Comparison of ENCODE assay signal across 8 mouse cellular contexts in the genomic region with DNA sequence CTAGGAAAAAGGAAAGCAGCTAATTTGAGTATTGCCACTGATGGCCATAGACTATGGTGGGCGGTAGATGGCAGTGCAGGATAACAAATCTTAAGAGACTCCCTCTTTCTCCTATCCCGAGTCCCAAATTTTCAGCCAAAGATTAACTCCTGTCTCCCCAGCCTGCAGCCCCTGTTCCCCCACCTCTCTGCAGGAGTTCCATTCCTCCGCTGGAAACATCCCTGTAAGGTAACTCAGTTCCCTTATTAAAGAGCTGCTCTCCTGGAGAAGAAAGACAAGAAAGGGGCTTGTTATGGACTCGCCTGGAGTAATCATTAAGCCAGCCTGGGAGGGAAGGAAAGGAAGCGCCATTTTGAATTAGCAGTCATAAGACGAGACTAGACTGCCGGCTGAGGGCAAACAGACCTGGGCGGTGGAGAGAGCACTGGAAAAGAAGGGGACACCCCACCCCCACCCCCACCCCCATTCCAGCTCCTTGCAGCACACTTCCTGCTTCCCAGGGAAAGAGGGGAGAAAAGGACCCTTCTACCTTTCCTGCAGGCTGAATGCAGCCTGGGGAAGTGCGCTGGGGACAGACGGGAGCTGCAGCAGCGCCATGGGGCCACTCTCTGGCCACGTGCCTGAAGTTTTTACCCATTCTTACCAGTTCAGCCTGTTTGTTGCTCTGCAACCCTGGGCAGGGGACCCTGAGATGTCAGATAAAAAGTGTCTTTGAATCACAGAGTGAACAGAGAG. TPM values are rescaled to one million over a fixed set of nuclear protein-coding genes. Genes with fewer than 3 reads are reported as not detected.
DNase-seq lines count a peak whose midpoint lies in the region; ATAC-seq and TF ChIP-seq lines count a peak whose summit lies in the region.

No protein-coding gene starts in this region.

- peak; percentile 87 for TF ChIP-seq CTCF in kidney, postnatal 0 days (IDR thresholded peaks at IDR 0.05; ENCODE audit: low read depth)
- peak; percentile 85 for TF ChIP-seq CTCF in stomach, postnatal 0 days (IDR thresholded peaks at IDR 0.05; ENCODE audit: low read depth)

- peak overlapping the region; percentile 74 for H3K4me2 ChIP-seq in heart, embryonic 13.5 days
- H3K4me2 ChIP-seq in kidney, postnatal 0 days (ENCODE audit: low read length) = peak overlapping the region; percentile 79
- H3K4me2 ChIP-seq in myocyte (ENCODE audit: low read depth) = peak overlapping the region; percentile 70
- peak overlapping the region; percentile 74 for H3K4me2 ChIP-seq in stomach, postnatal 0 days (replicated peaks; ENCODE audit: low read depth)

- H3K79me2 ChIP-seq in myocyte (ENCODE audit: control insufficient read depth, insufficient read depth) = no peaks in the 10 kb centered on the region

- under 1% methylated on average over 12 of the region's 12 CpGs for WGBS in forebrain, embryonic 10.5 days
- under 1% methylated on average over 12 of the region's 12 CpGs for WGBS in heart, embryonic 13.5 days
- 1% methylated on average over 12 of the region's 12 CpGs for WGBS in kidney, postnatal 0 days
- under 1% methylated on average over 12 of the region's 12 CpGs for WGBS in stomach, postnatal 0 days

- H3K27me3 ChIP-seq in forebrain, embryonic 10.5 days (ENCODE audit: poor library complexity, severe bottlenecking) = no peaks in the 10 kb centered on the region
- H3K27me3 ChIP-seq in heart, embryonic 13.5 days (replicated peaks) = no peaks in the 10 kb centered on the region
- H3K27me3 ChIP-seq in kidney, postnatal 0 days (ENCODE audit: insufficient read depth, low read length) = no peaks in the 10 kb centered on the region
- H3K27me3 ChIP-seq in myocyte (ENCODE audit: control insufficient read depth, insufficient read depth, insufficient read length) = no peaks in the 10 kb centered on the region
- no peaks in the 10 kb centered on the region for H3K27me3 ChIP-seq in stomach, postnatal 0 days (ENCODE audit: control insufficient read depth, insufficient read depth, low read length)

- peak; percentile 53; the same call in 1 of the 2 replicates for ATAC-seq in heart, embryonic 13.5 days (ENCODE audit: extremely low read depth, insufficient number of reproducible peaks, low FRiP score, low TSS enrichment)
- ATAC-seq in kidney, postnatal 0 days (replicated peaks; ENCODE audit: low FRiP score, low read depth) = peak; percentile 94
- ATAC-seq in stomach, postnatal 0 days (ENCODE audit: low FRiP score, low TSS enrichment) = peak; percentile 88

- peak overlapping the region; percentile 59 for H3K4me3 ChIP-seq in forebrain, embryonic 10.5 days
- H3K4me3 ChIP-seq in heart, embryonic 13.5 days = peak overlapping the region; percentile 60
- H3K4me3 ChIP-seq in kidney, postnatal 0 days (replicated peaks; ENCODE audit: low read depth, low read length) = peak overlapping the region; percentile 44
- H3K4me3 ChIP-seq in myocyte = peak overlapping the region; percentile 28
- H3K4me3 ChIP-seq in stomach, postnatal 0 days (ENCODE audit: low read depth, low read length) = peak overlapping the region; percentile 49

- peaks cover 24% of the 10 kb centered on the region for H3K36me3 ChIP-seq in forebrain, embryonic 10.5 days (replicated peaks)
- H3K36me3 ChIP-seq in heart, embryonic 13.5 days = peaks cover 32% of the 10 kb centered on the region
- peaks cover 14% of the 10 kb centered on the region; the same call in 1 of the 2 replicates for H3K36me3 ChIP-seq in kidney, postnatal 0 days (ENCODE audit: insufficient read depth, low read length)
- no peaks in the 10 kb centered on the region for H3K36me3 ChIP-seq in myocyte (ENCODE audit: control insufficient read depth, insufficient read depth)
- 0 out of 2 replicates have a peak, but pooled peaks cover 2% of the 10 kb centered on the region for H3K36me3 ChIP-seq in stomach, postnatal 0 days (ENCODE audit: control insufficient read depth, insufficient read depth, low read length)

- peak overlapping the region; percentile 56 for H3ac ChIP-seq in myocyte (ENCODE audit: control insufficient read depth, insufficient read length)

- TF ChIP-seq POLR2A in myocyte (IDR thresholded peaks at IDR 0.05; ENCODE audit: insufficient read length, low read depth) = peak; percentile 39

- H3K9me3 ChIP-seq in forebrain, embryonic 10.5 days = no peaks in the 10 kb centered on the region
- H3K9me3 ChIP-seq in heart, embryonic 13.5 days = no peaks in the 10 kb centered on the region
- H3K9me3 ChIP-seq in kidney, postnatal 0 days (replicated peaks; ENCODE audit: low read length) = no peaks in the 10 kb centered on the region
- H3K9me3 ChIP-seq in stomach, postnatal 0 days (ENCODE audit: control insufficient read depth, low read length) = no peaks in the 10 kb centered on the region

- peak; percentile 16 for DNase-seq in CD4-positive helper T cell, adult 2 months (ENCODE audit: low read depth, low spot score)
- peak; percentile 88 for DNase-seq in brain, embryonic 18.5 days (ENCODE audit: low read depth, low spot score)
- peak; percentile 82 for DNase-seq in forebrain, embryonic 10.5 days (ENCODE audit: extremely low spot score, low spot score)
- peak; percentile 98 for DNase-seq in kidney, postnatal 0 days (ENCODE audit: low spot score)
- DNase-seq in liver = peak; percentile 49
- peak; percentile 72 for DNase-seq in stomach, postnatal 0 days (ENCODE audit: low spot score)

- peaks cover 14% of the 10 kb centered on the region for H3K4me1 ChIP-seq in forebrain, embryonic 10.5 days
- H3K4me1 ChIP-seq in heart, embryonic 13.5 days = peaks cover 32% of the 10 kb centered on the region
- no peaks in the 10 kb centered on the region for H3K4me1 ChIP-seq in kidney, postnatal 0 days (replicated peaks; ENCODE audit: insufficient read depth, low read length)
- H3K4me1 ChIP-seq in stomach, postnatal 0 days (replicated peaks; ENCODE audit: control insufficient read depth, insufficient read depth) = no peaks in the 10 kb centered on the region

- peak overlapping the region; percentile 97 for H3K27ac ChIP-seq in forebrain, embryonic 10.5 days
- H3K27ac ChIP-seq in heart, embryonic 13.5 days (replicated peaks) = peak overlapping the region; percentile 78
- H3K27ac ChIP-seq in kidney, postnatal 0 days = peak overlapping the region; percentile 93
- peak overlapping the region; percentile 76 for H3K27ac ChIP-seq in stomach, postnatal 0 days (replicated peaks)

- H3K9ac ChIP-seq in heart, embryonic 13.5 days = peak overlapping the region; percentile 85
- H3K9ac ChIP-seq in kidney, postnatal 0 days (ENCODE audit: low read depth, low read length) = peak overlapping the region; percentile 74
- H3K9ac ChIP-seq in stomach, postnatal 0 days (ENCODE audit: low read length) = peak overlapping the region; percentile 76

- no peak for TF ChIP-seq EP300 in stomach, postnatal 0 days (optimal IDR thresholded peaks at IDR 0.05)

TF ChIP-seq in myocyte, 11 proteins besides CTCF, POLR2A, EP300 and RAD21:
- TF ChIP-seq USF1 (IDR thresholded peaks at IDR 0.05; ENCODE audit: low read depth) = peak; percentile 17
- no peak for TF ChIP-seq TCF12 (IDR thresholded peaks at IDR 0.05; ENCODE audit: insufficient read depth, poor library complexity, severe bottlenecking)
TF ChIP-seq in myocyte: peak in this region for 1.

RNA-seq across cellular contexts. Expression of gene Cc2d2a, which starts 10.2 kb away (rescaled TPM):
- 9.3 and 9.8 TPM in 2 replicates for polyA plus RNA-seq in forebrain, embryonic 10.5 days (2016; fragmentation: Nextera tagmentation; extraction: Ambion mirVana)
- 8.2 and 9.7 TPM in 2 replicates for polyA plus RNA-seq in heart, embryonic 13.5 days (2015; fragmentation: Nextera tagmentation; extraction: Ambion mirVana)
- polyA plus RNA-seq in kidney, postnatal 0 days (2015; fragmentation: Nextera tagmentation; extraction: Ambion mirVana) = 10.8 and 13.0 TPM in 2 replicates
- 2.4 TPM for polyA plus RNA-seq in myocyte (2012; fragmentation: generic; extraction: Trizol)
- polyA plus RNA-seq in stomach, postnatal 0 days (2015; fragmentation: Nextera tagmentation; extraction: Ambion mirVana) = 4.7 and 5.5 TPM in 2 replicates

Comparison
In these comparisons a context has a peak if more than half of its experiments do, and no peak if none do; other contexts are left out.
1. Peak in every context shown above with its lines: DNase-seq, ATAC-seq, H3K4me3 ChIP-seq and H3K27ac ChIP-seq.
2. DNase-seq: peak in every context shown above with its lines; median percentile 98 in kidney, postnatal 0 days; 88 in brain, embryonic 18.5 days; 82 in forebrain, embryonic 10.5 days; 72 in stomach, postnatal 0 days; 49 in liver; 16 in CD4-positive helper T cell, adult 2 months.